Mouse (Mus musculus): ENCODE measurements around the gene Rbpjl.

The Rbpjl gene

DNA sequence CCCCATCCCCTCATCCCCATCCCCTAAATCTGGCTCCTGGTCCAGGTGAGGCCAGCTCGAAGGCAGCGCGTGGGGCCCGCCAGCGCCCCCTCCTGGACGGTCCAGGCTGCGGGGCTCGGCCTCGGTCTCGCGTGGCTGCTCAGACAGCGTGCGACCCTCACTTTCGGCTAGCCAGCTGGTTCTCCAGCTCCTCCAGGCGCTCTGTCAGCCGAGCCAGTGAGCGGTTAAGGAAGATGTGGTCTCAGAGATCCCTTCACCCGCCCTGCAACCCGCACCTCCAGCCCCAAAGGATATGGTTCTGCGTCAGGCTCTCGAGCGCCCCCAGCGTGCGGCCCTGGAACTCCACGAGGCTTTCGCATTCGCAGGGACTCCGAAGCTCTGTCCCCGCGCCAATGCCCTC is 13.4 kb upstream of the Rbpjl start:
- in situ Hi-C loops (cut with MboI, MseI) = loop anchor here (10.0 kb wide), 1 partner anchor 1395 kb away; no protein-coding TSS in a partner anchor

GRCm38 (mm10) chr2:164393126-164393525 is 9.8 kb upstream of the Rbpjl start:
- in situ Hi-C loops (cut with MboI, MseI) = no loop called here

DNA sequence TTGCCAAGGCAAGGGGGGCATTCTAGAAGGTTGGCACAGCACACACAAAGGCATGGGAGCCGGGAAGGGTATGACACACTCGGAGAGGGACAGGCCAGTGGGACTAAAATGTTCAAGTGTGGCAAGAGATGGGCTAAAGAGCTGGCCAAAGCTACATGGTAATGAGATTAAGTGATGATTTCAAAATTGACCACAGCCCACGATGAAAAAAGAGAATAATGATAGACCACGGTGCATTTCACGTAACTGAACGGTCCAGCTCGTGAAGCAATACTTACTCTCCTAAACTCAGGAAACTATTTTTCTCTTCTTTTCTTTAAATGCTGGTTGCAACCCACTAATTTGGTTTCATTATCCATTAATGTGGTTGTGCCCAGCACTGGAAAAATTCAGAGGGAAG is 6.9 kb upstream of the Rbpjl start:
- in situ Hi-C loops (cut with MboI, MseI) = no loop called here

DNA sequence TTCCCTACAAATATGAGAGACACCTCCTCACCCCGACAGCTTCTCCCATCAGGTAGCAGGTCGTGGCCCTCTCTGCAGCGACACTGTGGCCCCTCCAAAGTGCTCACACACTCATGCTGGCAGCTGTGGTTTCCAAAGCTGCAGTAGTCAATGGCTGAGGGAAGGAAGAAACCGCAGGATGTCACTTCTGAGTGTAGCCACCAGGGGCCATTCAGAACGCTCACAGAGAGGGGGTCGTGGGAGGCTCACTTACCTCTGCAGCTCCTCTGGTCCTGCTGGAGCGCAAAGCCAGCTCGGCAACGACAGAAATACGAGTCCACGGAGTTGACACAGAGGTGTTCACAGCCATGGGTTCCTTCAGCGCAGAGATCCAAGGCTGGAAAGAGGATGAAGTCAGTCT is 6.0 kb upstream of the Rbpjl start:
- in situ Hi-C loops (cut with MboI, MseI) = no loop called here

DNA sequence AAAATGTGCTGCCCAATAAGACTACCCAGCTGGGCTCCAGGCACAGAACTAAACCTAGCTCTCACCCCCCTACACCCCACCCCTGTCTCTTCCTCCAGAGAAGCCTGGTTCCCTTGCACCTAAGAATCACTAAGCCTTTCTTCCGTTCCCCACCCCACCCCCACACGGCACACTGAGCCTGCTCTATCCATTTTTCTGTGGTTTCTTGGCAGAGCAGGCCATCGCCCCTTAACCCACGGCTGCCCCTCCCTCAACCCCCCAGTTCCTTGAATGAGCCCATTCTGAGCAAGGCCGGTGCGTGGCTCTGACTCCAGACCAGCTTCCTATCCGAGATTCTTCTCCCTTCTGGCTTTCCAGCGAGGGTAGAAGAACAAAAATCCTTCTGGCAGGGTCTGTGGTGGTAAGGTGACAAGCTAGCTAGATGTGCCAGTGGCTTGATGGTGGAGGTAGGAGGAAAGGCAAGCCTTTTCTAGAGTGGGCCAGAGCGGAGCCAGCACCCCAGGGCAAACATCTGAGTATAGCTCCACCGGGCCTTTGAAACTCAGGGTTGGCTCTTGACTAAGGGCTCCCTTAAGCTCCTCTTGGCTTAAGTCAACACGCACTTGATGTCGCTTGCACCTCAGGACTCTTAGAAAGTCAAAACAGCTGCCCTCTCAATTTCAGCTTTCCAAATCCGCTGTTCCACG is 598 bp downstream of the Rbpjl start:
- in situ Hi-C loops (cut with MboI, MseI) = no loop called here

DNA sequence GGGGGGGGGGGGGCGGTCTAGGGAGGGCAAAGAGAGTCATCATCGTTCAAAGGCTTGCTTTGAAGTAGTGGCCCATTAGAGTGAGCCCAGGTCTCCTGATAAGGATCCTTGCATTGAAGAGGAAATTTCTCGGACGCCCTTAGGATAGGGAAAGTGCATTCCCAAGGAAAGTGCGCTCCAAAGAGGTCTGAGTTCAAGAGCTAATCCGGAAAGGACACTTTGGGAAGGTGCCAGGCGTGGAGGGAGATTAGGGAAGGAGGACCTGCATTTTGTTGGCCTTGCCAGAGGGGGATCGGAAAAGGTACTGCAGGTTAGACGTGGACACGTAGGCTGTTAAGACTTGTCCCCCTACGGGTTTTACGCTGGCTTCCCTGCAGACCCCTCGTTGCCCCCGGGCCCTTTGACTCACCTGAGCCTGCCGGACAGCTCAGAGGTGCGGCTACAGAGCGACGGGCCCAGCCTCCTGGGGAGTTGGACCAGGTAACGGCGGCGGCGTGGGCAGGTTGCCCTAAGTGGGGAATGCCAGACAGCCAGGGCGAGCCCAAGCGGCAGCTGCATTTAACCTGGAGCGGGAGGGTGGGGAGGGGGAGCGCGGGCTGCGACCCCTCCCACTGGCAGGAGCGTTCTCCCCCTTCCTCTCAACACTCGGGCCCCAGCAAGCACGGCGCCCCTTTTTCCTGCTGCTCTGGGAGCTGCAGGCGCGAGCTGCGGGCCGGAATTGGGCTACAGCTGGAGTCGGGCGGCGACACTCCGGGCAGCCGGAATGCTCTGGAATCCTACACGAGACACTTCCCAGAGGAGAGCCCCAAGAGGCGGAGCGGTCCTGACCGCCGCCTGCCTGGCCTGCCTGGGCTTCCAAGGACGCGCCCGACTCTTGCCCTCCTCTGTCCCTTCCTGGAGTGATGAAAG is 1.4 kb downstream of the Rbpjl start:
- in situ Hi-C loops (cut with MboI, MseI) = no loop called here

DNA sequence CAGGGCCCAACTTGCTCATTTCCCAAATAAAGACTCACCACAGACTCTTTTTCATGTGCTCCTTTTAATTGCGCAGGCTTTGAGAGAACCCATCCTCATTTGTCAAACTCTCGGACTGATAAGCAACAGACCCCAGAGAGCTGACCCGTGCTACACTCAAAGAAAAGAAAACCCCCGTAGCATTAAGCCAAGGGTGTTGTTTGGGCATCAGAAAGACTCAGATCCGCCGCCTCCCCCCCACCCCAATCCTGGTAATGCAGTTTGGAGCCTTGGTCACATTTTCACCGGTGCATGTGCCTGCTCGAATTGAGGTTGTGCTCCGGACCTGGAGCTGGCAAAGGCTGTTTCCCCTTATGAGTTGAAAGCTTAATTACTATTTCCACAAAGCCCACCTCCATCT is 2.1 kb downstream of the Rbpjl start, which contains the start of gene Matn4:
Gene Matn4 (minus strand): TSS at position 101 of the 400 bp plus-strand sequence.
- in situ Hi-C loops (cut with MboI, MseI) = no loop called here

- in situ Hi-C loops (cut with MboI, MseI) = no loop called here
These were observed 2.6 kb downstream of the Rbpjl start for GRCm38 (mm10) chr2:164405519-164405918.

DNA sequence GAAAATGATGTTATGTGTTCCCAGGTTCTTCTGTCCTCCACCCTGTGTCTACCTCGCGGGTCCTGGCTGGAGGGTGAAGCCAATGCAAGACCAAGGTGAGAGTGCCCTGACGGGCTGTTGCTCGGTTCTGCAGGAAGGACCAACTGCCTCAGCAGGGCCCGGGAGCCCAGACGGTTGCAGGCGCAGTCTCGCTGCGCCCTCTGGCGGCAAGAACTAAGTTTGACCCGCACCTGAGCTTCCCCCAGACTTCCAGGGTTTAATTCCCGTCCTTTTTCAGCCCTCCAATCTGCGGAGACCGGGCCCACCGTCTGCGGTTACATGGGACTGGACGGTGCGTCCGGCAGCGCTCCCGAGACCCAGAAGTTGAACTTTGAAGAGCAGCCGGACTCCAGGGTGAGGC is 4.8 kb downstream of the Rbpjl start:
- in situ Hi-C loops (cut with MboI, MseI) = no loop called here

DNA sequence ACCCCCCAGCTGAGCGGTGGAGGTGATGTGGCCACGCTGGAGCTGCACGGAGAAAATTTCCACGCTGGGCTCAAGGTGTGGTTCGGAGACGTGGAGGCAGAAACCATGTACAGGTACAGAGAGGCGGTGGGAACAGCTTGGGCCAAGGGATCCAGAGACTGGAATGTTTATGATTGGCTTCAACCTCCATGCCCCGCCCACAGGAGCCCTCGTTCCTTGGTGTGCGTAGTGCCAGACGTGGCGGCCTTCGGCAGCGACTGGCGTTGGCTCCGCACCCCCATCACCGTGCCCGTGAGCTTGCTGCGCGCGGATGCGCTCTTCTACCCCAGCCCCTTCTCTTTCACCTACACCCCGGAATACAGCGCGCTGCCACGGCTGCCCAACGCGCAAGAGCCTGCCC is 11.2 kb downstream of the Rbpjl start:
- in situ Hi-C loops (cut with MboI, MseI) = no loop called here

GRCm38 (mm10) chr2:164414581-164414980 is 11.6 kb downstream of the Rbpjl start:
- in situ Hi-C loops (cut with MboI, MseI) = no loop called here

- in situ Hi-C loops (cut with MboI, MseI) = no loop called here
These were observed 14.3 kb downstream of the Rbpjl start for GRCm38 (mm10) chr2:164417198-164417597.

DNA sequence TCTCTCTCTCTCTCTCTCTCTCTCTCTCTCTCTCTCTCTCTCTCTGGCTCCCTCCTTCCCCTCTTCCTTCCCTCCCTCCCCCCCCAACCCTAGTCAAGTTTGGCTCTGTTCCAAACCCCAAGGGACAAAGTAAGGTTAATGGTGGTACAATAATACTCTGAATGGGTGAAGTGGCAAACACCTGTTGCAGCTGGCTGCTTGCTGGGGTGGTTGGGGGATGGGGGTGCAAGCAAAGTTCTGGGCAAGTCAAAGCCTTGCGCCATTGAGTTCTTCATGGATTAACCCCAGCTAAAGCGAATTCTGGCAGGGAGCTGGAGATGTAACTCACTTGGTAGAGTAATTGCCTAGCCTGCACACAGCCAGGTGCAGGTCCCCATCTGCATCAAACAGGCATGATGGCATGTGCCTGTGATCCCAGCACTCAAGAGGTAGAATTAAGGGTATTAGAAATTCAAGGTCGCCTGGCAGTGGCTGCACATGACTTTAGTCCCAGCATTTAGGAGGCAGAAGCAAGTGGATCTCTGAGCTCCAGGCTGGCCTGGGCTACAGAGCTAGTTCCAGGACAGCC is 15.5 kb downstream of the Rbpjl start:
- in situ Hi-C loops (cut with MboI, MseI) = no loop called here

GRCm38 (mm10) chr2:164419489-164419888 is 16.5 kb downstream of the Rbpjl start:
- in situ Hi-C loops (cut with MboI, MseI) = no loop called here

DNA sequence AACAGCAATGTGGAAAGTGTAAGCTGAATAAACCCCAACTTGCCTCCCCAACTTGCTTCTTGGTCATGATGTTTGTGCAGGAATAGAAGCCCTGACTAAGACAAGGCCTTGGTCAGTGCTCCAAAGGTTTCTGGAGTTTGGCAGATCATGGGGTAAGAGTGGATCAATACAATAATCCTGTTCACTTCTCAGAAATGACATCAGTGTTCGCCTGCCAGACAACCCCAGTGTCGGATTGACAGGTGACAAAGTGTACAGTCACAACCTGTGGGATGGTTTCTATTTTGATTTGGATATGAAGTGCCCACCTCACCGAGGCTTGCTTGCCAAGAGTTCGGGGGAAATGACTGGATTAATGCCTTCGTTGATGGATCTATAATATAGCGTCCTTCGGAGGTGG is 18.4 kb downstream of the Rbpjl start:
- in situ Hi-C loops (cut with MboI, MseI) = loop anchor here (10.0 kb wide), 1 partner anchor 303 kb away; no protein-coding TSS in a partner anchor

DNA sequence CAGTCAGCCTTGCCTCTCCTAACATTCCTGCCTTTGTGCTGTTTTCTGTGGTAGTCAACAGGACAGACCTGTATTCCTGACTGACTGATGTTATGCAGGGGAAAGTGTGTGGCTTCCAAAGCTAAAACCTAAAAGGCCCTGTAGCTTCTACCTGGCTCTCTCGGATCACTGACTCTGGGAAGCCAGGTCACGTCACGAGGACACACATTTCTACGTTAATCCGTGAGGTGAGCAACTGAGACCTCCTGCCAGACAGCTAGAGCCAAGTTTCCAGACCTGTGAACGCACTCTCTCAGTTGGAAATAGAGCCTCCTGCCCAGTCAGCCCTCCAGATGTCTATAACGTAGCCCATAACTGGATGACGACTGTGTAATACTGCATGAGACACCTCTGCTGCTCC is 19.0 kb downstream of the Rbpjl start:
- in situ Hi-C loops (cut with MboI, MseI) = loop anchor here (10.0 kb wide), 1 partner anchor 303 kb away; no protein-coding TSS in a partner anchor

GRCm38 (mm10) chr2:164422675-164423393 is 19.9 kb downstream of the Rbpjl start:
- in situ Hi-C loops (cut with MboI, MseI) = loop anchor here (10.0 kb wide), 1 partner anchor 302 kb away; no protein-coding TSS in a partner anchor

- in situ Hi-C loops (cut with MboI, MseI) = loop anchor here (10.0 kb wide), 1 partner anchor 301 kb away; no protein-coding TSS in a partner anchor
These were observed 20.5 kb downstream of the Rbpjl start for GRCm38 (mm10) chr2:164423464-164423863.

GRCm38 (mm10) chr2:164424406-164424805 is 21.5 kb downstream of the Rbpjl start:
- in situ Hi-C loops (cut with MboI, MseI) = loop anchor here (10.0 kb wide), 1 partner anchor 300 kb away; no protein-coding TSS in a partner anchor

GRCm38 (mm10) chr2:164425401-164425800 is 22.5 kb downstream of the Rbpjl start:
- in situ Hi-C loops (cut with MboI, MseI) = loop anchor here (10.0 kb wide), 1 partner anchor 299 kb away; no protein-coding TSS in a partner anchor

DNA sequence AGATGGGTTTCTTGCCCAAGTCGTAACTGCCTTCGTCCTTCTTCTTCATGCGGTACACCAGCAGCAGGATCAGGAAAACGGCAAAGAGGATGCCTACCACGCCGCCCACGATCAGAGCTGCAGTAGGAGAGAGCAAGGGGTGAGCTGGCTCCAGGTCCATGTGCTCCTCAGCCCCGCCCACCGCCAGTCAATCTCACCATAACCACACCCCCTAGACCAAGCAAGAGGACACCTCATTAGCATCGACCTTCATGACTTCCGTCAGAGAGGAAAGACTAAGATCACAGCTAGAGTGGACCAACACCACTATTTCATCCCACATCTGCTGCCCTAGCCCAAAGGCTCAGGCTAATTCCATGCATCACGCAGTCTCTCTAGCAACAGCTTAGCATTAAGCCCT is 23.2 kb downstream of the Rbpjl start:
- in situ Hi-C loops (cut with MboI, MseI) = loop anchor here (10.0 kb wide), 1 partner anchor 299 kb away; no protein-coding TSS in a partner anchor

Data from T-helper 2 cell (primary cell).